Comparison of ENCODE assay signal across 8 mouse cellular contexts in the genomic region with DNA sequence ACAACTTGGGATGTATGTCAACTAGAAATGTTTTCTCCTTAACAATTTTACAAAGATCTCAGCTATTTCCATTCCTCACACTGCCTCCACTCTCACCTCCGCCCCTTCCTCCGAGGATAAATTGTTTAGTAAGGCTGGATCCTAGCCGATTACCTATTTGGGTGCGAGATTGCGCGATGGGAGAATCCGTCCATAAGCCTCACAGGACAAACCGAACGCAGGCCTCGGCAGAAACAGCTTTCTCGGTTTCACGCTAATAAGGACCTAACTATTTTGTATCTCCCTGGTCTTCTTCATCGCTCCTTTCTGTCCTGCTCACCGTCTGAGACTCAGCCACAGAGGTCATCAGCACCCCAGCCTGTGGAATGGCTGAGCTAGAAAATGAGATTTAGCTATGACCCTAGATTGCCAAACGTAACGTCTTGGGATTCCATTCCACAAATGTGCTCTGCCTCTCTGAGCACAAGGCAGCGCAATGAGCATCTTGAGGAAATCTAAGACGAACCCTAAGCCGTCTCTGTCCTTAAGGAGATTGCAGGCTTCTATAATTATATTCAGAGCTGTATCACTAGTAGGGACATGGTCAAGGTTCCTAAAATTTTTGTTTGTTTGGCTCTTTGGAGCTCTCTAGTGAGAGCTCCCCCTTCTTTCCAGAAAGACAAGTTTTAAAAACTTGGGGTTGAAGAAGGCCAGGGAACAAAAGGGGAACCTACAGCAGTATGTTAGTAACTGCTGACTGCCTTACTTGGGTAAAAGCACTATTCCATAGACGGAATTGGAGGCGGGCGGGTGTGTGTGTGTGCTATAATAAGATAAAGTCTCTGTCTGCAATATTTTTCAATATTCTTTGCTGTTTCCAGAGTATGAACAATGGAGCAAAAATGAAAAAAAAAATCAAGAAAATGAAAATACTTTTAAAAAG. TPM values are rescaled to one million over a fixed set of nuclear protein-coding genes. Genes with fewer than 3 reads are reported as not detected.
DNase-seq lines count a peak whose midpoint lies in the region; ATAC-seq lines count a peak whose summit lies in the region.

No protein-coding gene starts in this region.

- no peaks in the 10 kb centered on the region for H3K27me3 ChIP-seq in heart, embryonic 12.5 days (replicated peaks)
- peaks cover 34% of the 10 kb centered on the region for H3K27me3 ChIP-seq in hindbrain, embryonic 10.5 days (ENCODE audit: insufficient read depth, poor library complexity, severe bottlenecking)
- peaks cover 31% of the 10 kb centered on the region for H3K27me3 ChIP-seq in midbrain, embryonic 10.5 days (ENCODE audit: low read depth, poor library complexity, severe bottlenecking)

- peak overlapping the region; percentile 78 for H3K9ac ChIP-seq in heart, embryonic 12.5 days

- no peak for ATAC-seq in heart, embryonic 12.5 days (ENCODE audit: insufficient number of reproducible peaks, low FRiP score)

- H3K9me3 ChIP-seq in heart, embryonic 12.5 days (replicated peaks): no peaks in the 10 kb centered on the region
- H3K9me3 ChIP-seq in hindbrain, embryonic 10.5 days: no peaks in the 10 kb centered on the region
- H3K9me3 ChIP-seq in midbrain, embryonic 10.5 days (replicated peaks): no peaks in the 10 kb centered on the region

- peak overlapping the region; percentile 67 for H3K4me3 ChIP-seq in heart, embryonic 12.5 days
- peak overlapping the region; percentile 74 for H3K4me3 ChIP-seq in hindbrain, embryonic 10.5 days
- peak overlapping the region; percentile 87 for H3K4me3 ChIP-seq in midbrain, embryonic 10.5 days

- 11% methylated on average over 22 of the region's 22 CpGs for WGBS in heart, embryonic 12.5 days
- WGBS in hindbrain, embryonic 10.5 days: 10% methylated on average over 22 of the region's 22 CpGs
- WGBS in midbrain, embryonic 10.5 days: 10% methylated on average over 22 of the region's 22 CpGs

- H3K4me2 ChIP-seq in heart, embryonic 12.5 days: peak overlapping the region; percentile 81

- intact Hi-C loops in heart, postnatal 10 days (cut with DNase I): loop anchor here (5.0 kb wide), 1 partner anchor 58 kb away; no protein-coding TSS in a partner anchor

- H3K27ac ChIP-seq in heart, embryonic 12.5 days (ENCODE audit: poor library complexity, severe bottlenecking): peak overlapping the region; percentile 58
- H3K27ac ChIP-seq in hindbrain, embryonic 10.5 days: peak overlapping the region; percentile 83
- H3K27ac ChIP-seq in midbrain, embryonic 10.5 days (replicated peaks): peak overlapping the region; percentile 83

- no peak for DNase-seq in heart, postnatal 10 days
- DNase-seq in MEL-GATA-1-ER (ENCODE audit: extremely low read depth, low read depth): peak; percentile 66
- peak; percentile 40 for DNase-seq in hindbrain, embryonic 10.5 days (ENCODE audit: low spot score)
- peak; percentile 41 for DNase-seq in midbrain, embryonic 10.5 days (ENCODE audit: low spot score)
- DNase-seq in thymus, postnatal 4 days: no peak
- no peak for DNase-seq in T-cell, adult 2 months (ENCODE audit: low spot score)
- no peak for DNase-seq in c-Kit-positive CD71-positive TER-119-positive erythroid progenitor cells, embryonic 14.5 days (ENCODE audit: low spot score)

- H3K4me1 ChIP-seq in heart, embryonic 12.5 days (replicated peaks): peaks cover 29% of the 10 kb centered on the region
- peaks cover 39% of the 10 kb centered on the region for H3K4me1 ChIP-seq in hindbrain, embryonic 10.5 days (replicated peaks)
- H3K4me1 ChIP-seq in midbrain, embryonic 10.5 days: peaks cover 39% of the 10 kb centered on the region

- H3K36me3 ChIP-seq in heart, embryonic 12.5 days: peaks cover 22% of the 10 kb centered on the region
- no peaks in the 10 kb centered on the region for H3K36me3 ChIP-seq in hindbrain, embryonic 10.5 days
- H3K36me3 ChIP-seq in midbrain, embryonic 10.5 days: peaks cover 14% of the 10 kb centered on the region; the same call in 1 of the 2 replicates

RNA-seq across cellular contexts. Expression of gene Ptpn21, which starts 2.1 kb away (rescaled TPM):
- polyA plus RNA-seq in heart, embryonic 12.5 days (2016; fragmentation: Nextera tagmentation; extraction: Ambion mirVana): 11.7 and 13.3 TPM in 2 replicates
- total RNA-seq in heart, postnatal 10 days (2021): 10 to 100 TPM; 26.3 to 31.6 TPM
- polyA plus RNA-seq in hindbrain, embryonic 10.5 days (2016; fragmentation: Nextera tagmentation; extraction: Ambion mirVana): 5.3 and 6.1 TPM in 2 replicates
- 5.6 and 7.2 TPM in 2 replicates for polyA plus RNA-seq in midbrain, embryonic 10.5 days (2016; fragmentation: Nextera tagmentation; extraction: Ambion mirVana)

RNA-seq across cellular contexts. Expression of gene Zc3h14, which starts 11.6 kb away (rescaled TPM):
- 112 and 117 TPM in 2 replicates for polyA plus RNA-seq in heart, embryonic 12.5 days (2016; fragmentation: Nextera tagmentation; extraction: Ambion mirVana)
- 10 to 100 TPM; 69.2 to 70.7 TPM for total RNA-seq in heart, postnatal 10 days (2021)
- 119 and 133 TPM in 2 replicates for polyA plus RNA-seq in hindbrain, embryonic 10.5 days (2016; fragmentation: Nextera tagmentation; extraction: Ambion mirVana)
- 135 and 139 TPM in 2 replicates for polyA plus RNA-seq in midbrain, embryonic 10.5 days (2016; fragmentation: Nextera tagmentation; extraction: Ambion mirVana)

Comparison
In these comparisons a context has a peak if more than half of its experiments do, and no peak if none do; other contexts are left out.
1. DNase-seq: peak in MEL-GATA-1-ER (single experiment), hindbrain, embryonic 10.5 days (single experiment) and midbrain, embryonic 10.5 days (single experiment); none in heart, postnatal 10 days (0 of 2), thymus, postnatal 4 days (single experiment), T-cell, adult 2 months (single experiment) and c-Kit-positive CD71-positive TER-119-positive erythroid progenitor cells, embryonic 14.5 days (single experiment).
2. Peak in every context shown above with its lines, with median percentiles within 50 percentile points of each other: H3K27ac ChIP-seq and H3K4me3 ChIP-seq.